Mouse (Mus musculus) neural tube, embryonic 11.5 days (tissue): Measurements from ENCODE around the gene Slc8b1. TPM values are rescaled to one million over a fixed set of nuclear protein-coding genes. Genes with fewer than 3 reads are reported as not detected.

Experiments
- ATAC-seq: fragments of 200-750 bp; cut with Nextera tagmentation; 2 replicates; pipeline ENCODE4 v1.8.0; 2017; ENCODE audit warnings: moderate number of reproducible peaks, mild to moderate bottlenecking, moderate TSS enrichment, moderate library complexity; ENCODE audit not compliant: insufficient read depth, low FRiP score, low TSS enrichment
- DNase-seq: peaks from one replicate; pipeline ENCODE4 v3.0.0-alpha.2; 2015; ENCODE audit warnings: low spot score
- H3K27ac ChIP-seq: fragments of 300-500 bp; sonication (generic); 2 replicates; pipeline ENCODE4 v1.5.1; 2014; ENCODE audit warnings: low read depth, mild to moderate bottlenecking, low read length
- H3K27me3 ChIP-seq: fragments of 300-500 bp; sonication (generic); 2 replicates; pipeline ENCODE4 v1.6.1; 2014; ENCODE audit warnings: mild to moderate bottlenecking, low read length, mixed read lengths; ENCODE audit not compliant: control insufficient read depth, insufficient read depth
- H3K36me3 ChIP-seq: fragments of 300-500 bp; sonication (generic); 2 replicates; pipeline ENCODE4 v1.6.1; 2014; ENCODE audit warnings: mild to moderate bottlenecking, low read length, moderate library complexity, mixed read lengths; ENCODE audit not compliant: control insufficient read depth, insufficient read depth
- H3K4me1 ChIP-seq: fragments of 300-500 bp; sonication (generic); 2 replicates; pipeline ENCODE4 v1.6.1; 2014; ENCODE audit warnings: low read length, mixed read lengths; ENCODE audit not compliant: control insufficient read depth, insufficient read depth
- H3K4me2 ChIP-seq: fragments of 300-500 bp; sonication (generic); 2 replicates; pipeline ENCODE4 v1.6.1; 2014; ENCODE audit warnings: low read depth, mild to moderate bottlenecking, moderate library complexity
- H3K4me3 ChIP-seq: fragments of 300-500 bp; sonication (generic); 2 replicates; pipeline ENCODE4 v1.5.1; 2014; ENCODE audit warnings: low read depth, low read length
- H3K9ac ChIP-seq: fragments of 300-500 bp; sonication (generic); 2 replicates; pipeline ENCODE4 v1.6.1; 2014; ENCODE audit warnings: mild to moderate bottlenecking, low read length
- H3K9me3 ChIP-seq: fragments of 300-500 bp; sonication (generic); 2 replicates; pipeline ENCODE4 v1.6.1; 2016; ENCODE audit warnings: low read length; ENCODE audit not compliant: control insufficient read depth
- WGBS: fragments of 180-500 bp; shearing (Covaris S2); extraction: QIAGEN DNeasy Blood & Tissue Kit; methylation state at CpG from one replicate; pipeline ENCODE4 v1.1.7; 2014; 5-methylcytosine and 5-hydroxymethylcytosine counted together
- polyA plus RNA-seq: library from polyadenylated mRNA; unstranded; fragments of >200 nt; fragmentation: Nextera tagmentation; extraction: Ambion mirVana; gene quantifications from 2 replicates; pipeline ENCODE4 v1.2.1, GENCODE M21; 2014

The Slc8b1 gene
- polyA plus RNA-seq, 1 experiment from 2014 or later, result 2.9 TPM

GRCm38 (mm10) chr5:120472770-120473169 is 38.2 kb upstream of the Slc8b1 start, which contains the start of gene Sdsl:
Sdsl (minus strand) TSS chr5:120472810.
- no peaks in the 10 kb centered on the region for H3K27me3 ChIP-seq
- no peaks in the 10 kb centered on the region for H3K4me1 ChIP-seq
- H3K4me2 ChIP-seq, result no peak within 1 kb of the TSS
- no peak within 1 kb of the TSS for H3K4me3 ChIP-seq
- no peak for ATAC-seq
- 83% methylated on average over 8 of the region's 8 CpGs for WGBS
- no peak within 1 kb of the TSS for H3K27ac ChIP-seq
- DNase-seq, result no peak
- H3K9ac ChIP-seq, result no peak within 1 kb of the TSS
- no peaks in the 10 kb centered on the region for H3K36me3 ChIP-seq
- no peaks in the 10 kb centered on the region for H3K9me3 ChIP-seq

GRCm38 (mm10) chr5:120473361-120473760 is 37.6 kb upstream of the Slc8b1 start:
- Histone ChIP-seq H3K9me3 (no peaks in the 10 kb centered on the region), H3K4me2 (no peak overlapping the region), H3K4me1 (no peaks in the 10 kb centered on the region), H3K27me3 (no peaks in the 10 kb centered on the region), H3K27ac (no peak overlapping the region), H3K9ac (no peak overlapping the region), H3K4me3 (no peak overlapping the region), H3K36me3 (no peaks in the 10 kb centered on the region)
- DNase-seq (no peak), ATAC-seq (no peak)
- WGBS, result 93% methylated on average over 2 of the region's 2 CpGs

DNA sequence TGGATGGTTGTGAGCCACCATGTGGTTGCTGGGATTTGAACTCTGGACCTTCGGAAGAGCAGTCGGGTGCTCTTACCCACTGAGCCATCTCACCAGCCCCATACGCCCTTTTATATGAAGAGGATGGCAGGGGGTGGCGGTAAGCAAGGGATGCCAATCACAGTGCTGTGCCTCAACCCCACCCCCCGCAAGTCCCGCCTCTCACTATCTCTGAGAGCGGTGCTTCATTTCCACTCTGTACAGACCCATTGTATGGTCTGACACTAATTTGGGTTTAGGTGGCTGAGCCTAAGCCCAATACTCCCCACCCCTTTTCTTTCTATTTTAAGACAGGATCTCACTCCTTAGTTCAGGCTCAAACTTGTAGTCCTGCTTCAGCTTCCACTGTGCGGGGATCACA is 35.1 kb upstream of the Slc8b1 start:
- ATAC-seq (no peak), DNase-seq (no peak)
- 55% methylated on average over 8 of the region's 8 CpGs for WGBS
- Histone ChIP-seq H3K4me3 (no peak overlapping the region), H3K36me3 (no peaks in the 10 kb centered on the region), H3K9me3 (no peaks in the 10 kb centered on the region), H3K27me3 (no peaks in the 10 kb centered on the region), H3K27ac (no peak overlapping the region), H3K4me2 (no peak overlapping the region), H3K4me1 (no peaks in the 10 kb centered on the region), H3K9ac (no peak overlapping the region)

DNA sequence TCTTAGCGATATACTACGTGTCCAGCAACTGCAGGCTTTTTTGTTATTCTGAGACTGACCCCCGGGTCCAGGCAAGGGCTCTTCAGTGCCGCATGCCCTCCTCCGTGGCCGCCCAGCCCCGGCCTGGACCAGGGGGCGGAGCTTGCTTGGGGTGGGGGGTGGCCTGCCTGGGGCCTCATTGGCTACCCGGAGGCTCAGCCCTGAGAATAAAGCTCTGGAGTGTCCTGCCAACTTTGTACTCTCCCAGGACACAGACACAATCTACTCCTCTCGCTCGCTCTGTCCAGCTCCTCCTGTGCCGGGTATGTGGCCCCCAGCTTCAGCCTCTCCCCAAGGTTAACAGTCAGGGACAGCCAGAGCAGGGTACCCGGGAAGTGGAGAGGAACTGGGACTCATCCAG is 34.7 kb upstream of the Slc8b1 start, which contains the start of gene Sds:
Sds (plus strand) TSS at position 231 of the 400 bp plus-strand sequence.
- no peak for DNase-seq
- no peaks in the 10 kb centered on the region for H3K9me3 ChIP-seq
- H3K27me3 ChIP-seq, result no peaks in the 10 kb centered on the region
- H3K4me1 ChIP-seq, result no peaks in the 10 kb centered on the region
- 16% methylated on average over 13 of the region's 13 CpGs for WGBS
- no peak within 1 kb of the TSS for H3K9ac ChIP-seq
- no peak within 1 kb of the TSS for H3K4me2 ChIP-seq
- no peak within 1 kb of the TSS for H3K27ac ChIP-seq
- H3K36me3 ChIP-seq, result no peaks in the 10 kb centered on the region
- ATAC-seq, result no peak
- no peak within 1 kb of the TSS for H3K4me3 ChIP-seq

- no peaks in the 10 kb centered on the region for H3K9me3 ChIP-seq
- WGBS, result 88% methylated on average over 5 of the region's 5 CpGs
- no peaks in the 10 kb centered on the region for H3K36me3 ChIP-seq
- no peak overlapping the region for H3K27ac ChIP-seq
- no peaks in the 10 kb centered on the region for H3K27me3 ChIP-seq
- no peak overlapping the region for H3K9ac ChIP-seq
- DNase-seq (no peak), ATAC-seq (no peak)
- H3K4me3 ChIP-seq, result no peak overlapping the region
- H3K4me2 ChIP-seq, result no peak overlapping the region
- H3K4me1 ChIP-seq, result no peaks in the 10 kb centered on the region
Measured at GRCm38 (mm10) chr5:120477993-120478392, 33.0 kb upstream of the Slc8b1 start.

GRCm38 (mm10) chr5:120479538-120479937 is 31.4 kb upstream of the Slc8b1 start:
- no peaks in the 10 kb centered on the region for H3K36me3 ChIP-seq
- H3K9ac ChIP-seq, result no peak overlapping the region
- DNase-seq (no peak), ATAC-seq (no peak)
- WGBS, result 71% methylated on average over 4 of the region's 4 CpGs
- H3K9me3 ChIP-seq, result no peaks in the 10 kb centered on the region
- no peaks in the 10 kb centered on the region for H3K27me3 ChIP-seq
- no peak overlapping the region for H3K27ac ChIP-seq
- no peak overlapping the region for H3K4me2 ChIP-seq
- no peaks in the 10 kb centered on the region for H3K4me1 ChIP-seq
- no peak overlapping the region for H3K4me3 ChIP-seq

GRCm38 (mm10) chr5:120481205-120481604 is 29.8 kb upstream of the Slc8b1 start:
- H3K27ac ChIP-seq, result no peak overlapping the region
- 62% methylated on average over 9 of the region's 9 CpGs for WGBS
- no peak overlapping the region for H3K9ac ChIP-seq
- ATAC-seq (no peak), DNase-seq (no peak)
- H3K4me3 ChIP-seq, result no peak overlapping the region
- H3K4me1 ChIP-seq, result no peaks in the 10 kb centered on the region
- H3K4me2 ChIP-seq, result no peak overlapping the region
- no peaks in the 10 kb centered on the region for H3K9me3 ChIP-seq
- H3K36me3 ChIP-seq, result peaks cover 4% of the 10 kb centered on the region
- H3K27me3 ChIP-seq, result no peaks in the 10 kb centered on the region

GRCm38 (mm10) chr5:120483399-120483798 is 27.6 kb upstream of the Slc8b1 start:
- Histone ChIP-seq H3K9me3 (no peaks in the 10 kb centered on the region), H3K36me3 (peaks cover 7% of the 10 kb centered on the region)
- whole genome bisulfite sequencing, result 84% methylated on average over 19 of the region's 19 CpGs

DNA sequence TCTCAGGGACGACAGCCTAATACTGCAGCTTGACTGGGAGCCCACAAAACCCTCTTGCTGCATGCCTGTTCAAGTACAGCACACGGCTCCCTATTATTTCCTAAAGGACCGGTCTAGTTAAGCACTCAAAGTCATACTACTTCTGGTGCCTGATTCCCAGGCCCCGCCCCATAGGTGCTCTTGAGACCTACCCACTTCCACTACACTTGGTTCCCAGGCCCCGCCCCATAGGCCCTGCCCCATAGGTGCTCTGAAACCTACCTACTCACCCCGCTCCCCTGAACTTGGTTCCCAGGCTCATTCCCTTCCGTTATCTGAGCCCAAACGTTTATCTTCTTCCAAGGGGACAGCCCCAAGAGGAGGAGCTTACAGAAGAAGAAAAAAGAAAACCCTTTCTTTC is 23.1 kb upstream of the Slc8b1 start:
- Histone ChIP-seq H3K9ac (no peak overlapping the region), H3K27me3 (no peaks in the 10 kb centered on the region), H3K27ac (no peak overlapping the region), H3K4me2 (no peak overlapping the region), H3K36me3 (peaks cover 10% of the 10 kb centered on the region), H3K4me3 (no peak overlapping the region), H3K4me1 (no peaks in the 10 kb centered on the region), H3K9me3 (no peaks in the 10 kb centered on the region)
- no peak for ATAC-seq
- no peak for DNase-seq
- 94% methylated on average over 8 of the region's 8 CpGs for WGBS

More at GRCm38 (mm10) chr5:120483399-120483798, 27.6 kb upstream of the Slc8b1 start:
- ATAC-seq (no peak), DNase-seq (no peak)
- Histone ChIP-seq H3K4me1 (no peaks in the 10 kb centered on the region), H3K4me3 (no peak overlapping the region), H3K9ac (no peak overlapping the region), H3K27ac (no peak overlapping the region), H3K4me2 (no peak overlapping the region), H3K27me3 (no peaks in the 10 kb centered on the region)
